Mouse (Mus musculus) bone marrow, adult 2 months (tissue): ENCODE data around the gene Il6st.

Experiments used
- CTCF ChIP-seq: fragments of 200-500 bp; IDR thresholded peaks from 2 replicates; pipeline ENCODE4 v1.5.1; 2011; ENCODE audit warnings: low read length, control low read depth; ENCODE audit not compliant: control insufficient read depth, insufficient read depth
- POLR2A ChIP-seq: fragments of 200-500 bp; IDR thresholded peaks from 2 replicates; pipeline ENCODE4 v1.6.1; 2011; ENCODE audit warnings: low read depth, mild to moderate bottlenecking, control low read depth, low read length, borderline replicate concordance; ENCODE audit not compliant: control insufficient read depth

DNA sequence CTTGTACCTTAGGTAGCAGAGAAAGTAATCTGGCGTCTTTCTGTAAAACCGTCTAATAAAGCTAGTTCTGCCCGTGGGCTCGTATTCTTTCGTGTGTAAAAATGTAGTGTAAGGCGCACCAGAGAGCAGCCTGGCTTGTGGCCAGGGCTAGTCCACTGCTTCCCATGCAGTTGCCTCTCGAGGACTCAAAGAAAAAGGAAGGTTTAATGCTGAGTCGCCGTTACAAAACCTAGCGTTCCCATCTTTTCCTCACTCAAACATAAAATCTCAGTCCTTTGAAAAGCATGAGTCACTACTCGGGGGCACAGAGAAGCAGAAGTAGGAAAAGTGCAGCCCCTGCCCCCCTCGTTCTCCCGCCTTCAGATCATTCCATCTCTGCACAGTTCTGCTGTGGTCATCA lies 42.9 kb downstream of the Il6st start:
- TF ChIP-seq CTCF (no peak), POLR2A (no peak)
